Mouse (Mus musculus): ENCODE results near the gene Eloa. TPM values are rescaled to one million over a fixed set of nuclear protein-coding genes. Genes with fewer than 3 reads are reported as not detected.

The Eloa gene
- polyA plus RNA-seq, 1 experiment from 2014 or later: 42.3 TPM

DNA sequence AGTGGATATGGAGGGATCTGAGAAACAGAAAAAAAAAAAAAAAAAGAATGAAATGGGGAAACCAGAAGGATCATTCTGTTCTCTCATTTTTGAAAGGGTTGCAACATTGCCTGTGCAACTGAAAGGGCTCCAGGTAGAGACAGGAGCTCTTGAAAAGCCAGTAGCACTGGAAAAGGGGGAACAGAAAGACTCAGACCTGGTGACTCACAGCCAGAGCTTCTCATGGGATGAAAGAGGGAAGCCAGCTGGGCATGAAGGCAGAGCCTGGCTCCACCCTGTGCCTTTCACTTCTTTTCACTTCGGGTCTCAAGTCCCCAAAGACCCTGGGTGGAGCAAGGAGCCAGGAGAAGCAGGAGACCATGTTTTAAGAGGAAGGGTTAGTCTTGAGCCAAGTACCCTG lies 34.5 kb upstream of the Eloa start:
- ATAC-seq (replicated peaks; ENCODE audit: low FRiP score, low TSS enrichment, low read depth) (no peak), DNase-seq (ENCODE audit: low spot score) (no peak)
- Histone ChIP-seq H3K4me3 (ENCODE audit: low read depth, low read length) (no peak overlapping the region), H3K4me1 (replicated peaks; ENCODE audit: control insufficient read depth, insufficient read depth, low read length) (peaks cover 12% of the 10 kb centered on the region), H3K9me3 (ENCODE audit: control insufficient read depth, low read length) (no peaks in the 10 kb centered on the region), H3K27ac (ENCODE audit: low read depth) (no peak overlapping the region), H3K36me3 (ENCODE audit: control insufficient read depth, insufficient read depth, low read length) (peaks cover 13% of the 10 kb centered on the region), H3K9ac (ENCODE audit: low read length) (no peak overlapping the region), H3K27me3 (replicated peaks; ENCODE audit: control insufficient read depth, insufficient read depth, low read length) (no peaks in the 10 kb centered on the region), H3K4me2 (ENCODE audit: low read length) (no peak overlapping the region)
- WGBS: 44% methylated on average over 1 of the region's 1 CpGs

DNA sequence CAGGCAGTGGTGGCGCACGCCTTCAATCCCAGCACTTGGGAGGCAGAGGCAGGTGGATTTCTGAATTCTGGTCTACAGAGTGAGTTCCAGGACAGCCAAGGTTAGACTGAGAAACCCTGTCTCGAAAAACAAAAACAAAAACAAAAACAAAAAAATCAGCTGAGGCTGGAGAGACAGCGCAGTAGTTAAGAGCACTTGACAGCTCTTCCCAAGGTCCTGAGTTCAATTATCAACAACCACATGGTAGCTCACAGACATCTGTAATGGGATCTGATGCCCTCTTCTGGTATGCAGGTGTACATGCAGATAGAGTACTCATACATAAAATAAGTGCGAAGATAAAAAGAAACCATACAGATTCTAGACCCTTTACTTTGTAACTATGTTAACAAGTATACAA lies 32.3 kb upstream of the Eloa start:
- Histone ChIP-seq H3K4me3 (ENCODE audit: low read depth, low read length) (no peak overlapping the region), H3K27me3 (replicated peaks; ENCODE audit: control insufficient read depth, insufficient read depth, low read length) (no peaks in the 10 kb centered on the region), H3K9ac (ENCODE audit: low read length) (no peak overlapping the region), H3K9me3 (ENCODE audit: control insufficient read depth, low read length) (no peaks in the 10 kb centered on the region), H3K4me1 (replicated peaks; ENCODE audit: control insufficient read depth, insufficient read depth, low read length) (peaks cover 17% of the 10 kb centered on the region), H3K27ac (ENCODE audit: low read depth) (no peak overlapping the region), H3K4me2 (ENCODE audit: low read length) (no peak overlapping the region), H3K36me3 (ENCODE audit: control insufficient read depth, insufficient read depth, low read length) (peaks cover 35% of the 10 kb centered on the region)
- ATAC-seq (replicated peaks; ENCODE audit: low FRiP score, low TSS enrichment, low read depth): peak; percentile 1; the same call in 1 of the 2 replicates
- 77% methylated on average over 5 of the region's 5 CpGs for WGBS
- DNase-seq (ENCODE audit: low spot score): no peak

DNA sequence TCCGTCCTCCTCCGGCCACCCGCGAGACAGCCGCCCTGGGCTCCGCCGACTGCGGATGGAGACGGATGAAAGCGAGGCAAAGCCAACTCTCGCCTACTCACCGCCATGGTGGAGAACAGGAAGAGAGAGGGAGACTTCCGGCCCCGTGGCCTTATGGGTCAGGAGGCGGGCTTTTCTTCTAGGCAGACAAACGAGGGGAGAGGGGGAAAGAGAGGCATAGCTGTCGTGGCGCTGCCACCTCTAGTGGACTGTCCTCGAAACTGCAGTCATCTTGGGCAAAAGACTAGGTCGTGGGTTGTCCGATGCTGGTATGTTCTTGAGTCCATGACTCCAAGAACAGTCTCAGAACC lies 31.7 kb upstream of the Eloa start, which contains the start of gene Rpl11:
Gene Rpl11, minus strand, starts transcription at position 182 of the 350 bp plus-strand sequence.
- H3K27me3 ChIP-seq (replicated peaks; ENCODE audit: control insufficient read depth, insufficient read depth, low read length): no peaks in the 10 kb centered on the region
- peak within 1 kb of the TSS; percentile 100 for H3K4me2 ChIP-seq (ENCODE audit: low read length)
- peak; percentile 94 for ATAC-seq (replicated peaks; ENCODE audit: low FRiP score, low TSS enrichment, low read depth)
- no peaks in the 10 kb centered on the region for H3K9me3 ChIP-seq (ENCODE audit: control insufficient read depth, low read length)
- WGBS: under 1% methylated on average over 21 of the region's 21 CpGs
- H3K27ac ChIP-seq (ENCODE audit: low read depth): peak within 1 kb of the TSS; percentile 93
- H3K9ac ChIP-seq (ENCODE audit: low read length): peak within 1 kb of the TSS; percentile 95
- H3K36me3 ChIP-seq (ENCODE audit: control insufficient read depth, insufficient read depth, low read length): peaks cover 41% of the 10 kb centered on the region
- H3K4me3 ChIP-seq (ENCODE audit: low read depth, low read length): peak within 1 kb of the TSS; percentile 94
- peaks cover 17% of the 10 kb centered on the region for H3K4me1 ChIP-seq (replicated peaks; ENCODE audit: control insufficient read depth, insufficient read depth, low read length)
- peak; percentile 95 for DNase-seq (ENCODE audit: low spot score)

DNA sequence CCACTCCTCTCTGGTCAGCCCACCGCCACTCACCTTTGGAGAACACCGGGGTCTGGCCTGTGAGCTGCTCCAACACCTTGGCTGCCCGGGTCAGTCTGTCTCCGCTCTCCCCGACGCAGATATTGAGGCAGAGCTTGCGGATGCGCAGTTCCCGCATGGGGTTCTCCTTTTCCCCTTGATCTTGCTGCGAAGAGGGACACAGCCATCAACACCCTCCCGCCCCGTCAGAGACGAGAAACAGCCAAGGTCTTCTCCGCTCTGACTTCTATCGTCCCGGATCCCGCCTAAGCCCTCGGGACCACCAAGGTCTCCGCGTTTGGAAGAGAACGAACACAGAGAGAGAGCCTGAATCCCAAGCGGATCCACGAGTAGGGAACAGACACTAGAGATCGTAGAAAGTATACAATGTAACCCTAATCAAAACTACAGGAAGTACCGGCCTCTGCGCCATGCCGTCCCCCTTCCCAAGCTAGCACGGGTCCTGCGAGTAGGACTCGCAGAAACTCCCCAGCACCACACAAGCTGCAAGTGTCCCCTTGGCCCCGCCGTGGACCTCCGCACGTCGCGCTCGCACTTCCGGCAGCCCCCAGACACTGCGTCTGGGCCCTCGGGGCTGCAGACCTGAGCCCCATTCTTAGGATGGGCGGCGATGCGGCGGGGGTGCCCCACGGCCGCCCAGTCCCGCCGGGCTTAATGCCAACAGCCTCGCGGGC lies 31.1 kb upstream of the Eloa start:
- WGBS: 2% methylated on average over 50 of the region's 50 CpGs
- peak overlapping the region; percentile 94 for H3K4me3 ChIP-seq (ENCODE audit: low read depth, low read length)
- H3K36me3 ChIP-seq (ENCODE audit: control insufficient read depth, insufficient read depth, low read length): peaks cover 46% of the 10 kb centered on the region
- H3K9me3 ChIP-seq (ENCODE audit: control insufficient read depth, low read length): no peaks in the 10 kb centered on the region
- peak; percentile 71 for ATAC-seq (replicated peaks; ENCODE audit: low FRiP score, low TSS enrichment, low read depth)
- peaks cover 17% of the 10 kb centered on the region for H3K4me1 ChIP-seq (replicated peaks; ENCODE audit: control insufficient read depth, insufficient read depth, low read length)
- H3K4me2 ChIP-seq (ENCODE audit: low read length): peak overlapping the region; percentile 100
- H3K27me3 ChIP-seq (replicated peaks; ENCODE audit: control insufficient read depth, insufficient read depth, low read length): no peaks in the 10 kb centered on the region
- H3K27ac ChIP-seq (ENCODE audit: low read depth): peak overlapping the region; percentile 93
- peak overlapping the region; percentile 95 for H3K9ac ChIP-seq (ENCODE audit: low read length)
- DNase-seq (ENCODE audit: low spot score): no peak

DNA sequence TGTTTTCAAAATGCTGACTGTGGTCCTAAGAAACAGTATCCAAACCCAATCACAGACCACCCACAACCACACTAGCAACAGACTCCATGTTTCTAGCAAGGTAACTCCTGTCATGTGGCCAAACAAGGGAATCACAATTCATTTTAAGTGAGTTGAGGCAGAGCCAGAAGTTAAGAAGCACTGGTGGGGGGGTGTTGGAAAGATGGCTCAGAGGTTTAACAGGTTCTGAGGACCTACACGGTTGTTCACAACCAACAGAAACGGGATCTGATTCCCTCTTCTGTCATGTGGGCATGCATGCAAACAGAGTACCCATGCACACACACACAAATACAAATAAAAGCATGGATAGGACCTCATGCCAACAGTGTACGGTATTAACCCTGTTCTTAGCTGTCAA lies 30.5 kb upstream of the Eloa start:
- DNase-seq (ENCODE audit: low spot score) (no peak), ATAC-seq (replicated peaks; ENCODE audit: low FRiP score, low TSS enrichment, low read depth) (no peak)
- peak overlapping the region; percentile 94 for H3K4me3 ChIP-seq (ENCODE audit: low read depth, low read length)
- no peak overlapping the region for H3K27ac ChIP-seq (ENCODE audit: low read depth)
- peak overlapping the region; percentile 100 for H3K4me2 ChIP-seq (ENCODE audit: low read length)
- 4% methylated on average over 3 of the region's 3 CpGs for WGBS
- peaks cover 52% of the 10 kb centered on the region for H3K36me3 ChIP-seq (ENCODE audit: control insufficient read depth, insufficient read depth, low read length)
- peaks cover 17% of the 10 kb centered on the region for H3K4me1 ChIP-seq (replicated peaks; ENCODE audit: control insufficient read depth, insufficient read depth, low read length)
- no peaks in the 10 kb centered on the region for H3K9me3 ChIP-seq (ENCODE audit: control insufficient read depth, low read length)
- H3K9ac ChIP-seq (ENCODE audit: low read length): peak overlapping the region; percentile 95
- H3K27me3 ChIP-seq (replicated peaks; ENCODE audit: control insufficient read depth, insufficient read depth, low read length): no peaks in the 10 kb centered on the region

DNA sequence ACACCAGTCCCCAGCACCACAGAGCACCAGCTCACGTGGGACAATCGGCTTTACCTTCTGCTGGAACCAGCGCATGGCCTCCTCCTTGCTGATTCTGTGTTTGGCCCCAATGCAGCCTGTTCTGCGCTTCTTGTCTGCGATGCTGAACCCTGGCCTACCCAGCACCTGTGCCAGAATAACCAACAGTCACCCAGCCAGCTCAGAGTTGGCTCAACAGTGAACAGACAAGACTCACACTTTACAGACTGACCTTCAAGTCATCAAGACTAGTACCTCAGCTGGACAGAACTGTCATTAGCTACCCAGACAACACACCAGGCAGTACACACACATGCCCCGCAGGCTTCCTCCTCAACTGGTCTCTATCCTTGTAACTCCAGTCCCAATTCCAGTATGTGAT lies 28.7 kb upstream of the Eloa start:
- no peaks in the 10 kb centered on the region for H3K27me3 ChIP-seq (replicated peaks; ENCODE audit: control insufficient read depth, insufficient read depth, low read length)
- H3K4me1 ChIP-seq (replicated peaks; ENCODE audit: control insufficient read depth, insufficient read depth, low read length): peaks cover 17% of the 10 kb centered on the region
- no peak overlapping the region for H3K4me2 ChIP-seq (ENCODE audit: low read length)
- 0 out of 2 replicates have a peak overlapping the region, but pooled peaks have one; percentile 7 for H3K9ac ChIP-seq (ENCODE audit: low read length)
- DNase-seq (ENCODE audit: low spot score): no peak
- no peak for ATAC-seq (replicated peaks; ENCODE audit: low FRiP score, low TSS enrichment, low read depth)
- WGBS: 95% methylated on average over 6 of the region's 6 CpGs
- H3K27ac ChIP-seq (ENCODE audit: low read depth): no peak overlapping the region
- H3K9me3 ChIP-seq (ENCODE audit: control insufficient read depth, low read length): no peaks in the 10 kb centered on the region
- H3K36me3 ChIP-seq (ENCODE audit: control insufficient read depth, insufficient read depth, low read length): peaks cover 56% of the 10 kb centered on the region
- no peak overlapping the region for H3K4me3 ChIP-seq (ENCODE audit: low read depth, low read length)

DNA sequence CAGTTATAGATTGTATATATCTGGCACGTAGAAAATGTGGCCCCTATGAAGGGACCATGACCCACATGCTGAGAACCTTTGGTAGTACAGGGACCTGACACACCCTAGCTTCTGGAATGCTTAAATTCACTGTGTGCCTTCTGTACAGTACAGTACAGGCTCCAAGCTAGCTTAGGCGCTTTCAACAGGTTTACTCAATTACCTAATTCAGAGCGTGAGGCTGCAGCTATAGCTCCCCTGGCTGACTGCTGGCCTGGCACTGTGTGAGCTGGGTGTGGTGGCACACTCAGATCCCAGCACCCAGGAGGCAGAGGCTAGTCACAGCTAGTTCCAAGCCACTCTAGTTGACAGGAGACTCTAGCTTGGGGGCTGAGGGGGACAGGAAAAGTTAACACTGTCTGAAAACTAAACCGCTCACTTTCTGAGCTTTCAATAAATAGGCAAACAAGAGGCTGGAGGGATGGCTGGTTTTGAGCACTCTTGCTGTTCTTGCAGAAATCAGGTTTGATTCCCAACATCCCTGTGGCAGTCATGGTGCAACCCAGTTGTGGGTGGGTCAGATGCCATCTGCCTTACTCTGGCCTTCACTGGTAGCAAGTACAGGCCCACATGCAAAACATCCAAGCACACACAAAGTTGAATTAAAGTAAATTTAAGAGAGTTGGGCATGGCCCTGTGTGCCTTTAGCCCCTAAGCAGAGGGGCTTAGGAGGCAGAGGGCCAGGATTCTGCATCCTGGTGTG lies 26.9 kb upstream of the Eloa start:
- no peaks in the 10 kb centered on the region for H3K9me3 ChIP-seq (ENCODE audit: control insufficient read depth, low read length)
- no peaks in the 10 kb centered on the region for H3K27me3 ChIP-seq (replicated peaks; ENCODE audit: control insufficient read depth, insufficient read depth, low read length)
- peaks cover 60% of the 10 kb centered on the region for H3K36me3 ChIP-seq (ENCODE audit: control insufficient read depth, insufficient read depth, low read length)
- H3K4me2 ChIP-seq (ENCODE audit: low read length): no peak overlapping the region
- WGBS: 72% methylated on average over 4 of the region's 4 CpGs
- H3K4me3 ChIP-seq (ENCODE audit: low read depth, low read length): no peak overlapping the region
- no peak overlapping the region for H3K9ac ChIP-seq (ENCODE audit: low read length)
- no peak overlapping the region for H3K27ac ChIP-seq (ENCODE audit: low read depth)
- DNase-seq (ENCODE audit: low spot score): no peak
- peaks cover 17% of the 10 kb centered on the region for H3K4me1 ChIP-seq (replicated peaks; ENCODE audit: control insufficient read depth, insufficient read depth, low read length)
- ATAC-seq (replicated peaks; ENCODE audit: low FRiP score, low TSS enrichment, low read depth): no peak

DNA sequence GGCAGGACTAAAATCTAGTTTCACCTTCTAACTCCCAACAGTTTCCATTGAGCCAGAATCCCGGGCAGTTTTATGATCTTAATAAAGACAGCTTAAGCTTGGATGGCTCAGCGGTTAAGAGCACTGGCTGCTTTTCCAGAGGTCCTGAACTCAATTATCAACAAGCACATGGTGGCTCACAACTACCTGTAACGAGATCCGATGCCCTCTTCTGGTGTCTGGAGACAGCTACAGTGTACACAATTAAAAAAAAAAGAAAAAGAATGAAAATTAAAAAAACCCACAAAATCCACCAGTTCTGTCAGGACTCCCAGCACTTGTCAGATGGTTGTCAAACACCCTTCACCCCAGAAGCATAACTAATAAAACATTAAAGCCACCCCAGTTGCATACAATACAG lies 26.1 kb upstream of the Eloa start:
- Histone ChIP-seq H3K4me3 (ENCODE audit: low read depth, low read length) (no peak overlapping the region), H3K27me3 (replicated peaks; ENCODE audit: control insufficient read depth, insufficient read depth, low read length) (no peaks in the 10 kb centered on the region), H3K4me1 (replicated peaks; ENCODE audit: control insufficient read depth, insufficient read depth, low read length) (peaks cover 17% of the 10 kb centered on the region), H3K9me3 (ENCODE audit: control insufficient read depth, low read length) (no peaks in the 10 kb centered on the region), H3K36me3 (ENCODE audit: control insufficient read depth, insufficient read depth, low read length) (peaks cover 60% of the 10 kb centered on the region), H3K9ac (ENCODE audit: low read length) (no peak overlapping the region), H3K27ac (ENCODE audit: low read depth) (no peak overlapping the region), H3K4me2 (ENCODE audit: low read length) (no peak overlapping the region)
- ATAC-seq (replicated peaks; ENCODE audit: low FRiP score, low TSS enrichment, low read depth) (no peak), DNase-seq (ENCODE audit: low spot score) (no peak)
- WGBS: 54% methylated on average over 4 of the region's 4 CpGs
